Mouse (Mus musculus) forebrain, embryonic 15.5 days (tissue): ENCODE measurements around the gene Thrap3. TPM values are rescaled to one million over a fixed set of nuclear protein-coding genes. Genes with fewer than 3 reads are reported as not detected.

ENCODE experiments used
- ATAC-seq: fragments of 200-750 bp; cut with Nextera tagmentation; replicated peaks from 2 replicates; pipeline ENCODE4 v1.8.0; 2017; ENCODE audit warnings: mild to moderate bottlenecking, moderate TSS enrichment, moderate library complexity
- H3K27ac ChIP-seq: fragments of 300-500 bp; sonication (generic); replicated peaks from 2 replicates; pipeline ENCODE4 v1.5.1; 2015; ENCODE audit warnings: mild to moderate bottlenecking, inconsistent platforms
- H3K27me3 ChIP-seq: fragments of 300-500 bp; sonication (generic); 2 replicates; pipeline ENCODE4 v1.6.1; 2015; ENCODE audit warnings: inconsistent platforms
- H3K36me3 ChIP-seq: fragments of 300-500 bp; sonication (generic); 2 replicates; pipeline ENCODE4 v1.6.1; 2015; ENCODE audit warnings: mild to moderate bottlenecking, inconsistent platforms
- H3K4me1 ChIP-seq: fragments of 300-500 bp; sonication (generic); 2 replicates; pipeline ENCODE4 v1.6.1; 2015; ENCODE audit warnings: inconsistent platforms
- H3K4me2 ChIP-seq: fragments of 300-500 bp; sonication (generic); replicated peaks from 2 replicates; pipeline ENCODE4 v1.6.1; 2015; ENCODE audit warnings: mild to moderate bottlenecking, inconsistent platforms
- H3K4me3 ChIP-seq: fragments of 300-500 bp; sonication (generic); 2 replicates; pipeline ENCODE4 v1.5.1; 2015; ENCODE audit warnings: mild to moderate bottlenecking, inconsistent platforms
- H3K9ac ChIP-seq: fragments of 300-500 bp; sonication (generic); replicated peaks from 2 replicates; pipeline ENCODE4 v1.6.1; 2015; ENCODE audit warnings: mild to moderate bottlenecking, inconsistent platforms
- H3K9me3 ChIP-seq: fragments of 300-500 bp; sonication (generic); 2 replicates; pipeline ENCODE4 v1.6.1; 2016; ENCODE audit warnings: inconsistent platforms
- whole genome bisulfite sequencing: fragments of 180-500 bp; shearing (Covaris S2); methylation state at CpG from one replicate; pipeline ENCODE4 v1.1.7; 2015; ENCODE audit warnings: mixed read lengths; 5-methylcytosine and 5-hydroxymethylcytosine counted together
- polyA plus RNA-seq: library from polyadenylated mRNA; unstranded; fragments of >200 nt; fragmentation: Nextera tagmentation; extraction: Ambion mirVana; gene quantifications from 2 replicates; pipeline ENCODE4 v1.2.1, GENCODE M21; 2015

Gene Thrap3
- polyA plus RNA-seq, 1 experiment from 2014 or later, result 179 TPM

- no peak for ATAC-seq
- Histone ChIP-seq H3K9ac (no peak overlapping the region), H3K4me2 (no peak overlapping the region), H3K36me3 (no peaks in the 10 kb centered on the region), H3K27me3 (no peaks in the 10 kb centered on the region), H3K9me3 (no peaks in the 10 kb centered on the region), H3K27ac (no peak overlapping the region), H3K4me3 (no peak overlapping the region), H3K4me1 (peaks cover 24% of the 10 kb centered on the region)
- WGBS, result 88% methylated on average over 12 of the region's 12 CpGs
Measured at GRCm38 (mm10) chr4:126204661-126205230, 2.2 kb upstream of the Thrap3 start.

GRCm38 (mm10) chr4:126204016-126204415 is 1.5 kb upstream of the Thrap3 start:
- no peaks in the 10 kb centered on the region for H3K36me3 ChIP-seq
- WGBS, result 85% methylated on average over 8 of the region's 8 CpGs
- H3K27me3 ChIP-seq, result no peaks in the 10 kb centered on the region
- no peak overlapping the region for H3K9ac ChIP-seq
- ATAC-seq, result no peak
- no peaks in the 10 kb centered on the region for H3K9me3 ChIP-seq
- no peak overlapping the region for H3K27ac ChIP-seq
- peaks cover 32% of the 10 kb centered on the region for H3K4me1 ChIP-seq
- no peak overlapping the region for H3K4me3 ChIP-seq
- H3K4me2 ChIP-seq, result no peak overlapping the region

- Histone ChIP-seq H3K4me3 (peak overlapping the region; percentile 94), H3K27ac (peak overlapping the region; percentile 95), H3K36me3 (no peaks in the 10 kb centered on the region), H3K27me3 (no peaks in the 10 kb centered on the region), H3K4me1 (peaks cover 38% of the 10 kb centered on the region), H3K4me2 (peak overlapping the region; percentile 54), H3K9ac (peak overlapping the region; percentile 70), H3K9me3 (no peaks in the 10 kb centered on the region)
- no peak for ATAC-seq
- 74% methylated on average over 10 of the region's 10 CpGs for WGBS
Measured at GRCm38 (mm10) chr4:126203336-126203895, 856 bp upstream of the Thrap3 start.

- WGBS, result under 1% methylated on average over 28 of the region's 28 CpGs
- ATAC-seq, result no peak
- Histone ChIP-seq H3K27ac (peak overlapping the region; percentile 95), H3K36me3 (no peaks in the 10 kb centered on the region), H3K9ac (peak overlapping the region; percentile 86), H3K4me3 (peak overlapping the region; percentile 94), H3K4me1 (peaks cover 45% of the 10 kb centered on the region), H3K27me3 (no peaks in the 10 kb centered on the region), H3K9me3 (no peaks in the 10 kb centered on the region), H3K4me2 (peak overlapping the region; percentile 52)
Measured at GRCm38 (mm10) chr4:126201514-126202302, 852 bp downstream of the Thrap3 start.

- H3K4me2 ChIP-seq, result peak overlapping the region; percentile 52
- H3K4me3 ChIP-seq, result peak overlapping the region; percentile 94
- H3K9ac ChIP-seq, result peak overlapping the region; percentile 86
- no peak for ATAC-seq
- no peaks in the 10 kb centered on the region for H3K9me3 ChIP-seq
- 77% methylated on average over 2 of the region's 2 CpGs for WGBS
- no peaks in the 10 kb centered on the region for H3K27me3 ChIP-seq
- no peak overlapping the region for H3K27ac ChIP-seq
- H3K36me3 ChIP-seq, result no peaks in the 10 kb centered on the region
- peaks cover 45% of the 10 kb centered on the region for H3K4me1 ChIP-seq
Measured at GRCm38 (mm10) chr4:126200656-126201055, 1.9 kb downstream of the Thrap3 start.

GRCm38 (mm10) chr4:126200036-126200435 is 2.5 kb downstream of the Thrap3 start:
- H3K4me3 ChIP-seq, result peak overlapping the region; percentile 94; the same call in 1 of the 2 replicates
- H3K27me3 ChIP-seq, result no peaks in the 10 kb centered on the region
- peak overlapping the region; percentile 86 for H3K9ac ChIP-seq
- no peak for ATAC-seq
- H3K4me2 ChIP-seq, result peak overlapping the region; percentile 52
- 43% methylated on average over 1 of the region's 1 CpGs for WGBS
- no peak overlapping the region for H3K27ac ChIP-seq
- no peaks in the 10 kb centered on the region for H3K9me3 ChIP-seq
- H3K4me1 ChIP-seq, result peaks cover 45% of the 10 kb centered on the region
- no peaks in the 10 kb centered on the region for H3K36me3 ChIP-seq

- WGBS, result 85% methylated on average over 6 of the region's 6 CpGs
- peak overlapping the region; percentile 52; the same call in 1 of the 2 replicates for H3K4me2 ChIP-seq
- no peaks in the 10 kb centered on the region for H3K9me3 ChIP-seq
- ATAC-seq, result no peak
- no peaks in the 10 kb centered on the region for H3K27me3 ChIP-seq
- peaks cover 45% of the 10 kb centered on the region for H3K4me1 ChIP-seq
- no peak overlapping the region for H3K9ac ChIP-seq
- no peak overlapping the region for H3K4me3 ChIP-seq
- H3K36me3 ChIP-seq, result no peaks in the 10 kb centered on the region
- no peak overlapping the region for H3K27ac ChIP-seq
Measured at GRCm38 (mm10) chr4:126199556-126199955, 3.0 kb downstream of the Thrap3 start.

GRCm38 (mm10) chr4:126197485-126197884 is 5.1 kb downstream of the Thrap3 start:
- H3K4me3 ChIP-seq, result no peak overlapping the region
- H3K27ac ChIP-seq, result no peak overlapping the region
- ATAC-seq, result no peak
- no peaks in the 10 kb centered on the region for H3K9me3 ChIP-seq
- H3K9ac ChIP-seq, result no peak overlapping the region
- peaks cover 37% of the 10 kb centered on the region for H3K4me1 ChIP-seq
- no peaks in the 10 kb centered on the region for H3K27me3 ChIP-seq
- H3K4me2 ChIP-seq, result no peak overlapping the region
- peaks cover 16% of the 10 kb centered on the region for H3K36me3 ChIP-seq
- WGBS, result 70% methylated on average over 3 of the region's 3 CpGs

GRCm38 (mm10) chr4:126194916-126195315 is 7.6 kb downstream of the Thrap3 start:
- no peak for ATAC-seq
- H3K27ac ChIP-seq, result no peak overlapping the region
- H3K4me2 ChIP-seq, result no peak overlapping the region
- H3K9ac ChIP-seq, result no peak overlapping the region
- no peaks in the 10 kb centered on the region for H3K27me3 ChIP-seq
- H3K4me3 ChIP-seq, result no peak overlapping the region
- peaks cover 22% of the 10 kb centered on the region for H3K4me1 ChIP-seq
- H3K36me3 ChIP-seq, result peaks cover 25% of the 10 kb centered on the region
- 98% methylated on average over 4 of the region's 4 CpGs for WGBS
- H3K9me3 ChIP-seq, result no peaks in the 10 kb centered on the region

GRCm38 (mm10) chr4:126194216-126194615 is 8.3 kb downstream of the Thrap3 start:
- H3K9me3 ChIP-seq, result no peaks in the 10 kb centered on the region
- no peak overlapping the region for H3K27ac ChIP-seq
- no peak overlapping the region for H3K4me2 ChIP-seq
- no peak overlapping the region for H3K9ac ChIP-seq
- H3K36me3 ChIP-seq, result peaks cover 30% of the 10 kb centered on the region
- peaks cover 15% of the 10 kb centered on the region; the same call in 1 of the 2 replicates for H3K4me1 ChIP-seq
- H3K4me3 ChIP-seq, result no peak overlapping the region
- H3K27me3 ChIP-seq, result no peaks in the 10 kb centered on the region
- ATAC-seq, result no peak

GRCm38 (mm10) chr4:126190636-126191035 is 11.9 kb downstream of the Thrap3 start:
- no peak for ATAC-seq
- no peak overlapping the region for H3K4me2 ChIP-seq
- no peak overlapping the region for H3K9ac ChIP-seq
- H3K27me3 ChIP-seq, result no peaks in the 10 kb centered on the region
- peaks cover 37% of the 10 kb centered on the region for H3K36me3 ChIP-seq
- H3K4me1 ChIP-seq, result no peaks in the 10 kb centered on the region
- no peak overlapping the region for H3K27ac ChIP-seq
- 99% methylated on average over 2 of the region's 2 CpGs for WGBS
- H3K9me3 ChIP-seq, result no peaks in the 10 kb centered on the region
- no peak overlapping the region for H3K4me3 ChIP-seq

GRCm38 (mm10) chr4:126187096-126187495 is 15.5 kb downstream of the Thrap3 start:
- WGBS, result 93% methylated on average over 3 of the region's 3 CpGs
- Histone ChIP-seq H3K9me3 (no peaks in the 10 kb centered on the region), H3K27ac (no peak overlapping the region), H3K4me1 (no peaks in the 10 kb centered on the region), H3K4me3 (no peak overlapping the region), H3K36me3 (peaks cover 28% of the 10 kb centered on the region), H3K27me3 (no peaks in the 10 kb centered on the region), H3K9ac (no peak overlapping the region), H3K4me2 (no peak overlapping the region)
- ATAC-seq, result no peak
